Mouse (Mus musculus): Measurements from ENCODE around the gene Fam111a.

- TF ChIP-seq CTCF (IDR thresholded peaks at IDR 0.05; ENCODE audit: extremely low read depth, insufficient read depth, low read length): no peak
- TF ChIP-seq POLR2A (IDR thresholded peaks at IDR 0.05; ENCODE audit: extremely low read depth, insufficient read depth, low read length): no peak
These were observed 42.8 kb upstream of the Fam111a start for GRCm38 (mm10) chr19:12502756-12503155.
